Mouse (Mus musculus) ovary, postnatal 36 days (tissue): ENCODE data around the gene Zfp319.

ENCODE experiments used
- DNase-seq: peaks from one replicate; pipeline ENCODE4 v3.0.0; 2022; ENCODE audit warnings: low spot score, mixed read lengths

The Zfp319 gene

DNA sequence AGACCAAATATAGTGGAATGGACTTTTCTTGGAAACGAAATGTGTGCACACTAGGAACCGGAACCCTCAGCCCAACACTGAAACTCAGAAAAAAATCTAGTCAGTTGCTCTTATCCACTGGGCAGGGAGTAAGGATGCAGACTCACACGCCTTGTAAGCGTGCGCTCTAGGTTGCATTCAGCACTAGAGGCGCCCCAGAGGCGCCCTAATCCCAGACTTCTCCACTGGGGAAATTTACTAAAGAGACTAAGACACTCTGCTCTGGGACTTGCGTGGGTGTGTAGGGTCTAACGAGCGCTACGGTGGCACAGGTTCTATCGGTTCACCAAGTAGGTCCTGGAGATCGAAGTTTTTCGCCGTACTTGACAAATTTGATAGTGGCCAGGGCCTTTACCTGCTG, 19.7 kb upstream of the Zfp319 start:
- DNase-seq = no peak

GRCm38 (mm10) chr8:95348811-95349630, 17.3 kb upstream of the Zfp319 start:
- peak; percentile 62 for DNase-seq

DNA sequence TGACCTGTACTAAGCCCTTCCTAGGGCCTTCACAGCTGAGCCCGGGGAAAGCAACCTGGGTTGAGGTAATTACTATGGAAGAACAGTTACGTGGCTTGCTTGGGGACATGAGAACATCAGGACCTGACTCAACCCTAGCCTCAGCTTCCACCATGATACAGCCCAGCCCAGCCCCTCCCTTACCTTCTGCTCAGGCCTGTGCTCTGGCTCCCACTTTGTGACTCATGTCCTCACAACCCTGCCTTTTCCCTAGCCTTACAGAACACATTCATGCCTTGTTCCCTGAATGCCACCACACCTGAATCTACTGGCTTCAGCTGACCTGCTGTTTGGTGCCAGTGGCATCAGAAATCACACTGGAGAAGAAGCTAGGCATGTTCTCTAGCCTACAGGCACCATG, 16.6 kb upstream of the Zfp319 start:
- no peak for DNase-seq

DNA sequence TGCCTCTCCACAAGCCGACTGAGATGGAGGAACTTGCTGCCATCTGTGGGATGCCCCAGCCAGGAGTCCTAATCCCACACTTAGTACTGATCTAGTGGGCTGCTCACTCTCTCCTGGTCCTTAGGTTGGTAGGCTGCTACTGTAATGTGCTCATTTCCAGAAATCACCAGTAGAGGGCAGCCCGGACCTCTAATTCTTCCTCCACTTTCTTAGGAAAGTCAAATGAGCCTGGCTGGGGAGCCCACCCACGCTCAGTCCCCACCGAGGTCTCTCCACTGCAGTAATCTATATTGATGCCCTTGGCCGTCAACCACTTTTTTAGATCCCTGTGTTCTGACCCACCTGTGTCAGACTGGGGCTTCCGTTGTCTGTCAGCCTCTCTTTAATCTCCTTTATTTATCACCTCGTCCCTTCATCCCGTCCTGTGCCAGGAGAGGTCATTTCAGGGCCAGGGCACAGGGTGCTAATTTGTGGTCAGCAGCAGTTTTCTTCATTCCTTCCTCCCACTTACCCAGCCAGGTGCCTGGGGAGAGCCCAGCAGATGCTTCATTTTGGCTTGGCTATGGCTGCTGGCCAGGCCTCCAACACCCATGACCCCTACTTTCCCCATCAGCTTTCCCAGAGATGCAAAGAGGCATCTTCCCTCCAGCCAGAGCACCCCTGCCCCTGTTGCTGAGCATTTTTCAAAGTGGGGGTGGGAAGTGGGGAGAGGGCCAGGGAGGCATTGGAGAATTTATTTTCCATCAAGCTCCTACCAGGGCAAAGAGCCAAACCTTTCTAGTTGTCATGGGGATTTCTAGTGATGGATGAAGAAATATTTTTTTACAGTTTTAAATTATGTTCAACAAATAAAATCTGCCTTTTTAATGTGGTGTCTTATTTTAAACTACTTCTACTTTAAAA, 15.1 kb upstream of the Zfp319 start:
- peak; percentile 55 for DNase-seq

GRCm38 (mm10) chr8:95344668-95345067, 12.9 kb upstream of the Zfp319 start:
- no peak for DNase-seq

DNA sequence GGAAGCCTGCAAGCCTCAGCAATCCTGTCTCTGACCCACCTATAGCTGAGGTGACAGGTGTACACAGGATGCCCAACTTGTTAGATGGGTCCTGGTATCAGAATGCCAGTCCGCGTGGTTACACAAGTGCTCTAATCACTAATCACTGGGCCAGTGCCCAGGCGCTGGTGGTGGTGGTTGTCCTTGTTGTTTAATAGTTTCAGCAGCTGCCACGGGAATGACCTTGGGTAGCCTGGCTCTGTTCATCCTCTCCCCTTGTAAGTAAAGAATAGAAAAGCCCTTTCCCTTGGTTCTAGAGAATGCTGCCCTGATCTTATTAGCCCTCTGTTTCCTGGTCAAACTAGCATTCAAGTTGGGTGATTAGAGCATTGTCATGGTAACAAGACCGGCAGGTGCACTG, 10.0 kb upstream of the Zfp319 start:
- peak; percentile 55 for DNase-seq

DNA sequence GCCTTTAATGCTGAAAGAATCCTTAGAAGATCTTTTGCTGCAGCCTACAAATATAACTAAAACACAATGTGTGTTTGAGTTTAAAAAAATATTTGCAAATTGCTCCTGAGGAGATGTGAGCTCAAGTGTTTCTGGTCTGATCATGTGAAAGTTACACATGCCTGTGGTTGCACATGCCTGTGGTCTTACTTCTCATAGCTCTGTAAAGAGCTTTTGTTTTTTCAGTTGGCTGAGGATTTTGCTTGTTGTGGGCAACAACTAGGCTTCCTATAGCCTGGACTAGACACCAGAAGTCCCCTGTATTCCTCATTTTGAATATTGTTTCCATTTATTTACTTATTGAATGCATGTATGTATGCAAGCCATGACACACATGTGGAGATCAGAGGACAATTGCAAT, 4.6 kb upstream of the Zfp319 start:
- DNase-seq = no peak

GRCm38 (mm10) chr8:95335706-95336105, 4.0 kb upstream of the Zfp319 start:
- DNase-seq = no peak

GRCm38 (mm10) chr8:95332437-95333199, 868 bp upstream of the Zfp319 start:
- DNase-seq = no peak

- DNase-seq = no peak
Observed at GRCm38 (mm10) chr8:95331156-95331719, 512 bp downstream of the Zfp319 start.

GRCm38 (mm10) chr8:95330367-95330766, 1.4 kb downstream of the Zfp319 start:
- DNase-seq = no peak

GRCm38 (mm10) chr8:95327866-95328465, 3.8 kb downstream of the Zfp319 start:
- DNase-seq = no peak

DNA sequence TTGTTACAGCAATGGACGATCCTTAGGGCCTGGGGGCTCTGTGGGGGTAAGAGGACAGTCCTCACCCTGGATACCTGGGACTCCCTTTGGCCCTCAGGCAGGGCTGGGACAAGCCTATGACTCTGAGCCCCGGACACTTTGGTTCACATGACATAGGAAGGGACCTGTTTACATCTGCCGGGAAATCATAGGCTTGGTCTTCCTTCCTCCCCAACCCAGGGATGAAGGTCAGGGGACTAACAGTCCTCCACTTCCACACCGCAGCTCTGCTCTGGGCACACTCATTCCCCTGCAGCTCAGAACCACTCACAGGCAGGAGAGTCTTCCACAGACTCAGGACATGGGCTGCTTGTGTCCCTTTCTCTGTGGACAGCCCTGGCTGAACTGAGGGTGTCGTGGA, 4.9 kb downstream of the Zfp319 start:
- DNase-seq = no peak

GRCm38 (mm10) chr8:95324646-95325045, 7.1 kb downstream of the Zfp319 start:
- DNase-seq = no peak

DNA sequence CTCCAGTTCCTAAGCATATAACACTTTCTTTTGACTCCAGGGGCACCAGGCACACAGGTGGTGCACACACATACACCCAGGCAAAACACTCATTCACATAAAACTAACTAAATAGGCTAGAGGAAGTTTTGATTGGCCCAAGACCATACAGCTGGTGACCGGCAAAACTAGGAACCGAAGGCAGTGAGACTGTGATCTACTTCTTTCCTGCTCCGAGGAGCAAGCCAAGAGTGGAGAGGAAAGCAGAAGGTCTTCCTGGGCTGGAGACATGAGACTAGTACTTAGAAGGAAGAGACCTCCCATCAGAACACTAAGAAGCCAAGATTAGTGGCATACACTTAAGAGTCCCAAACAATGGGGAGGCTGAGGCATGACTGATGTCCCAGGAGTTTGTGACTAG, 8.5 kb downstream of the Zfp319 start:
- no peak for DNase-seq

GRCm38 (mm10) chr8:95320224-95321139, 11.3 kb downstream of the Zfp319 start:
- DNase-seq = peak; percentile 67

- no peak for DNase-seq
Observed at GRCm38 (mm10) chr8:95315350-95315749, 16.4 kb downstream of the Zfp319 start.

DNA sequence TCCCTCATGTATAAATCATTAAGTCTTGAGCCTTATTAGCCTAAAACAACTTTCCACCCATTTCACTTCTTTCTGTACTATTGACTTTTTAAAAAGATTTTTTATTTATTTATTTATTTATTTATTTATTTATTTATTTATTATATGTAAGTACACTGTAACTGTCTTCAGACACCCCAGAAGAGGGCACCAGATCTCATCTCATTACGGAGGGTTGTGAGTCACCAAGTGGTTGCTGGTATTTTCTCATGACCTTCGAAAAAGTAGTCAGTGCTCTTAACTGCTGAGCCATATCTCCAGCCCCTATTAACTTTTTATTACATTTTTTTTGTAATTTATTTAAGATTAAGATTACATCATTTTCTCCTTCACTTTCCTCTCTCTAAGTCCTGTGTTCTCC, 17.0 kb downstream of the Zfp319 start:
- DNase-seq = no peak

DNA sequence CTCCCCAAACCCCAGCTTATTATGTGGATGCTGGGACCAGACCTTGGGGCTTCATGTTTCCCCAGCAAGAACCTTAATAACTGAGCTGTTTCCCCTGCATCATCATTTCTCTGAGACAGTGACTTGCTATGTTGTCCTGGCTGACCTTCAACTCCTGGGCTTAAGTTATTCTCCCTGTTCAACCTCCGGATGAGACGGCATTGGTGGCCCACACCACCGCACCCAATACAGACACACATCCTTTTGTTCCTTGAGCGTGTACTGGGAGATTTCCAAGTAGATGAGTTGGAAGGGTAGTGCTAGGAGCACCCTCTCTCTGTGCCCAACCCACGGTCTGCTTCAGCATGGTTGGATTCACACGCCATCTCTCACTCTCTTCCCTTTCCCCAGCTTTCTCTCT, 17.9 kb downstream of the Zfp319 start:
- DNase-seq = no peak

GRCm38 (mm10) chr8:95312836-95313235, 18.9 kb downstream of the Zfp319 start:
- peak; percentile 32 for DNase-seq
